Mouse (Mus musculus): Measurements from ENCODE around the gene Irak1bp1. TPM values are rescaled to one million over a fixed set of nuclear protein-coding genes. Genes with fewer than 3 reads are reported as not detected.

The Irak1bp1 gene
- polyA plus RNA-seq, 1 experiment from 2014 or later, result 35.2 TPM

Other genes starting within 250 kb of the Irak1bp1 start
- 173 and 176 TPM in 2 replicates for gene Phip, start 146.0 kb downstream of the Irak1bp1 start, polyA plus RNA-seq (2016; fragmentation: Nextera tagmentation; extraction: Ambion mirVana)